Mouse (Mus musculus): ENCODE results near the gene Il18r1. TPM values are rescaled to one million over a fixed set of nuclear protein-coding genes. Genes with fewer than 3 reads are reported as not detected.

Il18r1 gene
- polyA plus RNA-seq, 1 experiment from 2014 or later, result not detected

DNA sequence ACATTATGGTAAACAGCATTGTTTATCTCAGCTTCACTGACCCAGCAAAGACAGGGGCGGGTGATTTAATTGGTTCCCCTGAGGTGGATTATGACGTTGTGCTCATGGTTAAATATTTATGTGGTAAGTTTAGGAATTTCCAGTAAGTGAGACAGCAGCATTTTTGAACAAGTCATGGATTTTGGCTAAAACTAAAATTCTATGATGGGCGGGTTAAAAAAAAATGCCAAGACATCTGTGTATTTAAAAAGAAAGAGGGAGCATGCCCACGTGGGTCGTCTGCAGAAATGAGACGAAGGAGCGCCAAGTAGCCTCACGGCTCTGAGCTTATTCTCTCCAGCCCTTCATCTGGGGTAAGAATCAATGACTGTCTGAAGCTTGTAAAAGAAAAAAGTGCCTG, 25.8 kb upstream of the Il18r1 start:
- H3K4me1 ChIP-seq (replicated peaks), result no peaks in the 10 kb centered on the region
- H3K9me3 ChIP-seq (replicated peaks), result no peaks in the 10 kb centered on the region
- no peaks in the 10 kb centered on the region for H3K36me3 ChIP-seq
- 78% methylated on average over 8 of the region's 8 CpGs for WGBS
- H3K27me3 ChIP-seq (replicated peaks), result no peaks in the 10 kb centered on the region
- H3K4me2 ChIP-seq, result no peak overlapping the region
- no peak for ATAC-seq (ENCODE audit: insufficient number of reproducible peaks, low FRiP score)
- no peak overlapping the region for H3K9ac ChIP-seq
- H3K27ac ChIP-seq (ENCODE audit: poor library complexity, severe bottlenecking), result no peak overlapping the region
- H3K4me3 ChIP-seq, result no peak overlapping the region

DNA sequence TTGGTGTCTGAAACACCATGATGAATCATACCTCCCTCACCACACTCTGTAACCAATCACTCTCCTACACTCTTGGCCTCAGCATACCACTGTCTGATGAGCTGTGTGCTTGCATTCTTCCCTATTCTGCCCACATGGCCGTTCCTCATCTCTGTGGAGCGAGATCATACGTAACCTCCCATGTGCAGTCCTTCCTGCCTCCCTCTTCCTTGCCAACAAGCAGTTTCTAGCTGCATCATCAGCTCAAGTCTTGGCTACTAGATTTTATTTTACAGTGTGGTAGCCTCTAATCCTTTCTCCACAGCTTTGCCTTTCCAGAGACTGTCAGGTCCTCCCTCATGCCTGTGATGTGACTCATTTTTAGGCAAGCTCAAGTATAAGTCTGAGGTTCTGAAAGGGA, 20.6 kb upstream of the Il18r1 start:
- H3K27me3 ChIP-seq (replicated peaks), result no peaks in the 10 kb centered on the region
- H3K27ac ChIP-seq (ENCODE audit: poor library complexity, severe bottlenecking), result no peak overlapping the region
- no peaks in the 10 kb centered on the region for H3K4me1 ChIP-seq (replicated peaks)
- H3K4me2 ChIP-seq, result no peak overlapping the region
- no peaks in the 10 kb centered on the region for H3K36me3 ChIP-seq
- 71% methylated on average over 3 of the region's 3 CpGs for WGBS
- H3K9me3 ChIP-seq (replicated peaks), result no peaks in the 10 kb centered on the region
- no peak for ATAC-seq (ENCODE audit: insufficient number of reproducible peaks, low FRiP score)
- no peak overlapping the region for H3K9ac ChIP-seq
- no peak overlapping the region for H3K4me3 ChIP-seq

DNA sequence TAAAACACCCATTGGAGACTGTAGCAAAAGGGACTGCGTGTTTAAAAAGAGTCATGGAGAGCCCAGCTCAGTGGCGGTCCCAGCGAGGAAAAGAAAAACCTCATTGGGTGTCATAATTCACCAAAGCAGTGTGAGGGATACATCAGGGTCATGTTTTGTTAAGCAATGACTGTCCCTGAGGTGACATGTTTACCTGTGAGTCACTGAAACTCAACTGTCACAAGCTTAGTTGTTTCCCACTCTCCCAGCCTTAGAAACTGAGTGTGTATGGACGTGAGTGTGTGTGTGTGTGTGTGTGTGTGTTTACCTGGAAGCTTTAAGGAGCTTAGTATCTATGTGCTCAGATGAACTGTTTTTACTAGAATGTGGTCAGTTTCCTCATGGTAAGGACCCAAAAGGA, 2.0 kb downstream of the Il18r1 start:
- H3K4me2 ChIP-seq, result no peak overlapping the region
- H3K9me3 ChIP-seq (replicated peaks), result no peaks in the 10 kb centered on the region
- H3K4me1 ChIP-seq (replicated peaks), result 0 out of 2 replicates have a peak, but pooled peaks cover 3% of the 10 kb centered on the region
- no peak overlapping the region for H3K4me3 ChIP-seq
- WGBS, result 79% methylated on average over 4 of the region's 4 CpGs
- peaks cover 5% of the 10 kb centered on the region for H3K27me3 ChIP-seq (replicated peaks)
- H3K9ac ChIP-seq, result no peak overlapping the region
- no peaks in the 10 kb centered on the region for H3K36me3 ChIP-seq
- no peak for ATAC-seq (ENCODE audit: insufficient number of reproducible peaks, low FRiP score)
- H3K27ac ChIP-seq (ENCODE audit: poor library complexity, severe bottlenecking), result no peak overlapping the region

DNA sequence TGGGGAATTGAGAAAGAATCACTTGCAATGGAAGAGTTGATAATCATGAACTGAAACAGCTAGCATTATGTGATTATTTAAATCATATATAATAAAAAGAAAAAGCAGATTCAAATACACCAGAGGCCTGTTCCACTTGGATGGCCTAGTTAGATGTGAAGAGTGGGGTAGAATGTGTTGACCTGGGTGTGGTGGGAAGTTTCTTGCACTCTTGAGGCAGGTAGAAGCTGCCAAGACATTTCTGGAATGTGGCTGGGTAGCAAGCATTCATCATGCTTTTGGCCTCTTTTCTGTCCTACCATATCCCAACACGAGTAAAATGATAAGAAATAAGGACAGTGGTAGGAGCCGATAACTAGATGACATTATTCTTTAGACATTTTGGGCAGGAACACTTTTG, 3.5 kb downstream of the Il18r1 start:
- Histone ChIP-seq H3K9me3 (replicated peaks) (no peaks in the 10 kb centered on the region), H3K27me3 (replicated peaks) (peaks cover 5% of the 10 kb centered on the region), H3K4me2 (no peak overlapping the region), H3K27ac (ENCODE audit: poor library complexity, severe bottlenecking) (no peak overlapping the region), H3K4me1 (replicated peaks) (0 out of 2 replicates have a peak, but pooled peaks cover 3% of the 10 kb centered on the region), H3K36me3 (no peaks in the 10 kb centered on the region), H3K9ac (no peak overlapping the region), H3K4me3 (no peak overlapping the region)
- no peak for ATAC-seq (ENCODE audit: insufficient number of reproducible peaks, low FRiP score)
- 52% methylated on average over 2 of the region's 2 CpGs for WGBS

DNA sequence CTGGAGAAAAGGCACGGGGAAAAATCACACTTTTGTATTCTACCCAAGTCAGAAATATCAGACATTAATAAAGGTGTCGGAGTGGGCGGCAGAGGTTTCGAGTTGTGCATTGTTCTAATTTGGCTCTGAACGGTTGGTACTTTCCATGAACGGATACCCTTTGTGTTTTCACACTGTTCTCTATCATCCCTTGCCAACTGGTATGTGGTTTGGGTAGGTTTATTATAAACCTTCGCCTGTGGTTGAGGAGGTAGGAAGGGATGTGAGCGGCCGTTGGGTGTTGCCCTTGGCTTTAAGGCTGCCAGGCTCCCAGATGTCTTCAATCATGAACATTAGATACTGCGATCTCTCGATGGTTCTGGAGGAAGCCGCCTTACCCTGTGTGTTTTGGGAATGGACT, 4.5 kb downstream of the Il18r1 start:
- H3K27me3 ChIP-seq (replicated peaks), result peaks cover 5% of the 10 kb centered on the region
- H3K4me2 ChIP-seq, result no peak overlapping the region
- no peak overlapping the region for H3K4me3 ChIP-seq
- ATAC-seq (ENCODE audit: insufficient number of reproducible peaks, low FRiP score), result no peak
- 84% methylated on average over 12 of the region's 12 CpGs for WGBS
- H3K4me1 ChIP-seq (replicated peaks), result 0 out of 2 replicates have a peak, but pooled peaks cover 3% of the 10 kb centered on the region
- H3K27ac ChIP-seq (ENCODE audit: poor library complexity, severe bottlenecking), result no peak overlapping the region
- H3K36me3 ChIP-seq, result no peaks in the 10 kb centered on the region
- H3K9ac ChIP-seq, result no peak overlapping the region
- H3K9me3 ChIP-seq (replicated peaks), result no peaks in the 10 kb centered on the region

DNA sequence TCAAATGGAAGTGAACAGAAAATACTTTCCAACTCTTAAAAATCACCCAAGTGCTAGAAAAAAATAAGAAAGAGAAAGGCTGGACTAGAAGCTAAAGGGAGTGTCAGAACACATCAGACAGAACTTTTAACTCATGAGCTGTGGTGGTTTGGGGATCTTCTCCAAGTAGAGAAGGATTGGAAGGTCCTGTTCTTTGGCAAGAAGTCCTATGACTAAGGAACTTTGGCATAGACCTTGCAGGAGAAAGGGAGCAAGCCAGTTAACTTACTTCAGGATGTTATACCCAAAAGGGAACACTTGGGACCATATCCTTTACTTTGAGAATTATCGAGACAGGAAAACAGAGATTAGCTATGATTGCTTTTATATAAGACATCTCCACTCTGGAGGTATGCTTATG, 7.0 kb downstream of the Il18r1 start:
- ATAC-seq (ENCODE audit: insufficient number of reproducible peaks, low FRiP score), result no peak

DNA sequence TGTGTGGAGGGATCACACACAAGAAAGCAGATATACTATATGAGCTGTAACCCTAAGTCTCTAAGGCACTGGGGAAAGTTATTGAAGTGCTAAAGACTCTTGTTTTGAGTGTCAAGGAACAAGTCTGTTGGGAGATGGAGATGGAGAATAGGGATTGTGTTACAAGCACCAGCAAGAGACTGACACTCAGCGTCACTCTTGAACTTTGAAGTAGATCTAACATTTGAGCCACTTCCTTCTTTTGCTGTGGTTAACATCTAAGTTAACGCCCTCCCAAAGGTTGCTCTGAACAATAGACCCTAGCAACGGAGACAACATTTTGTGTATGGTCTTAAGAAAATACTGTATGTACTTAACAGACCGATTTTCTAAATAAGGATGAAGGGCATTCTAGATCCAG, 8.3 kb downstream of the Il18r1 start:
- Histone ChIP-seq H3K4me3 (no peak overlapping the region), H3K9me3 (replicated peaks) (no peaks in the 10 kb centered on the region), H3K4me2 (no peak overlapping the region), H3K27ac (ENCODE audit: poor library complexity, severe bottlenecking) (no peak overlapping the region), H3K36me3 (no peaks in the 10 kb centered on the region), H3K4me1 (replicated peaks) (no peaks in the 10 kb centered on the region), H3K27me3 (replicated peaks) (no peaks in the 10 kb centered on the region), H3K9ac (no peak overlapping the region)
- ATAC-seq (ENCODE audit: insufficient number of reproducible peaks, low FRiP score), result no peak
- WGBS, result 73% methylated on average over 4 of the region's 4 CpGs

More for the DNA sequence above, 7.0 kb downstream of the Il18r1 start:
- no peak overlapping the region for H3K4me3 ChIP-seq
- no peaks in the 10 kb centered on the region for H3K36me3 ChIP-seq
- H3K4me1 ChIP-seq (replicated peaks), result no peaks in the 10 kb centered on the region
- H3K4me2 ChIP-seq, result no peak overlapping the region
- no peaks in the 10 kb centered on the region for H3K9me3 ChIP-seq (replicated peaks)
- H3K9ac ChIP-seq, result no peak overlapping the region
- 87% methylated on average over 1 of the region's 1 CpGs for WGBS
- no peaks in the 10 kb centered on the region for H3K27me3 ChIP-seq (replicated peaks)
- H3K27ac ChIP-seq (ENCODE audit: poor library complexity, severe bottlenecking), result no peak overlapping the region

DNA sequence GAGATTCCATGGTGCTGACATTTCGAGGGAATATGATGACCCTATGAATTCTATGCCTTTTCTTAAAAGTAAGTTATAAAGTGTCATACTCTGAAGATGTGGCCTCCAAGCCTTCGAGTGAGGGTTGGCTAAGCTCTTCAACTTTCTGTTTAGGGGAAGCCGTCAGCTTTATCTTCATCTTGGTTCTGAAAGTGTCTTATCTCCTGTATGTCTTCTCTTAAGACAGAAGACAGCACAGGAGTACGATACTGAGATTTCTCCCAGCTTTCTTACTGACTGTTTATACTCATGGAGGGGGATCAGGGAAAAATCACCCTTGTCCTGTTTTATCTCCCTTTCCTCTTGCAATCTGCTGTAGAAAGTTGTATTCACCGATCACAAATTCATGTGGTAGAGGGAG, 9.0 kb downstream of the Il18r1 start:
- no peaks in the 10 kb centered on the region for H3K27me3 ChIP-seq (replicated peaks)
- WGBS, result 53% methylated on average over 5 of the region's 5 CpGs

DNA sequence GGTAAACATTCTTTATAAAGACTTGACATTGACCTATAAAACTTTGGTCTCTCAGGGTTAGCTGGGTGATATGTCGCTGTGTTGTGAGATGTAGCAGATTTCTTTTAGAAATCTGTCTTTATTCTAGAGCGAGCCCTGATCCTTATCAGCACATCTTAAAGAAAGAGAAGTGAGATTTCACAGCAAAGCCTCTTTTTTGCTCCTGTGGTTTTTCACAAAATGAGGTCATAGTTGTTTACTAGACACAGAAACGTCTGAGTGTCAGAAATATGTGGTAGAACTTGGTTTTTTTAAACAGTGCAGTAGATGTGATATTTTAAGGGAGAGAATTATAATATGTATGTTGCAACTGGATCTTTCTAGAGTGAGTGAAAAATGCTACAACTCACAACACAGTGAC, 10.3 kb downstream of the Il18r1 start:
- no peaks in the 10 kb centered on the region for H3K9me3 ChIP-seq (replicated peaks)
- no peak overlapping the region for H3K9ac ChIP-seq
- WGBS, result 55% methylated on average over 3 of the region's 3 CpGs
- no peak for ATAC-seq (ENCODE audit: insufficient number of reproducible peaks, low FRiP score)
- no peaks in the 10 kb centered on the region for H3K4me1 ChIP-seq (replicated peaks)
- H3K36me3 ChIP-seq, result no peaks in the 10 kb centered on the region
- H3K27ac ChIP-seq (ENCODE audit: poor library complexity, severe bottlenecking), result no peak overlapping the region
- H3K4me2 ChIP-seq, result no peak overlapping the region
- no peaks in the 10 kb centered on the region for H3K27me3 ChIP-seq (replicated peaks)
- no peak overlapping the region for H3K4me3 ChIP-seq

More for the DNA sequence above, 9.0 kb downstream of the Il18r1 start:
- no peak overlapping the region for H3K4me3 ChIP-seq
- H3K9ac ChIP-seq, result no peak overlapping the region
- no peak overlapping the region for H3K4me2 ChIP-seq
- H3K4me1 ChIP-seq (replicated peaks), result no peaks in the 10 kb centered on the region
- H3K27ac ChIP-seq (ENCODE audit: poor library complexity, severe bottlenecking), result no peak overlapping the region
- no peaks in the 10 kb centered on the region for H3K9me3 ChIP-seq (replicated peaks)
- ATAC-seq (ENCODE audit: insufficient number of reproducible peaks, low FRiP score), result no peak
- no peaks in the 10 kb centered on the region for H3K36me3 ChIP-seq

DNA sequence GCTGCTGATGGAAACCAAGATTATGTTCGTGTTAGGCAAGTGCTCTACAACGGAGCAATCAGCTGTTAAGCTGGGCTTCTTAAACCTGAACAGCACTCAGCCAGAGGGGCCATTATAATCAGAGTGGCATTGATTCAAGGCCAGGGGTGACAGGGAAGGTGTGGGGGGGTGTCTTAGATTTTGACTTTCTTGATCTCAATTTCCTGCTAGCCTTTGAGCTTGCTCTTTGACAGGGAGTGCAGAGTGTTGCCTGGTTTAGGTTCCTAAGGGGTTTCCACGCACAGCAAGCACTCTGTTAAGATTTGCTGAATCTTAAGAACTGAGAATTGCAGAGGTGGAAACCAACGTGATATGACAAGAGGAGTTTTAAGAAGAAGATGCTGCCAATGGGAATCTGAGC, 11.4 kb downstream of the Il18r1 start:
- Histone ChIP-seq H3K9me3 (replicated peaks) (no peaks in the 10 kb centered on the region), H3K4me3 (no peak overlapping the region), H3K27me3 (replicated peaks) (no peaks in the 10 kb centered on the region), H3K9ac (no peak overlapping the region), H3K4me2 (no peak overlapping the region), H3K4me1 (replicated peaks) (no peaks in the 10 kb centered on the region), H3K36me3 (no peaks in the 10 kb centered on the region), H3K27ac (ENCODE audit: poor library complexity, severe bottlenecking) (no peak overlapping the region)
- no peak for ATAC-seq (ENCODE audit: insufficient number of reproducible peaks, low FRiP score)
- 56% methylated on average over 4 of the region's 4 CpGs for WGBS

DNA sequence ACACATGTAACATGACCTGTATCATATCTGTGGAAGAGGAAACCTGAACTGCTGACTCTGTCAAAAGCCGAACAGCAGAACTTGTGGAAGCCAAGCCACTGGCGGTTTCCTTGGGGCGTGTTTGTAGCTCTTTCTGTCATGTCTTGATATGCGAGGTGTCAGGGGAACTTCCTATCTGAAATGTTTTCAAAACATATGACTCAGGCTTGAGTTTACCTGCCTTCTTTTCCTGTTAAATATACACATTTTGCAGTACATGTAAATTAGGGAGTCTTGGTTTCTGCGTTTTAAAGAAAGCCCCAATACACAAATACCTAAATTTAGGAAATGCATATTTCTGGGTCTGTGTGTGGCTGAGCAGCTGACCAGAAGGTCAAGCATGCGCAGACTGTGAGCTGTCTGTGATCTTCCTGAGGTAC, 14.2 kb downstream of the Il18r1 start:
- no peaks in the 10 kb centered on the region for H3K9me3 ChIP-seq (replicated peaks)
- WGBS, result 63% methylated on average over 6 of the region's 6 CpGs
- H3K27me3 ChIP-seq (replicated peaks), result no peaks in the 10 kb centered on the region
- no peak overlapping the region for H3K4me2 ChIP-seq
- H3K27ac ChIP-seq (ENCODE audit: poor library complexity, severe bottlenecking), result no peak overlapping the region
- no peak overlapping the region for H3K9ac ChIP-seq
- H3K36me3 ChIP-seq, result no peaks in the 10 kb centered on the region
- no peak for ATAC-seq (ENCODE audit: insufficient number of reproducible peaks, low FRiP score)
- H3K4me3 ChIP-seq, result no peak overlapping the region
- H3K4me1 ChIP-seq (replicated peaks), result no peaks in the 10 kb centered on the region

DNA sequence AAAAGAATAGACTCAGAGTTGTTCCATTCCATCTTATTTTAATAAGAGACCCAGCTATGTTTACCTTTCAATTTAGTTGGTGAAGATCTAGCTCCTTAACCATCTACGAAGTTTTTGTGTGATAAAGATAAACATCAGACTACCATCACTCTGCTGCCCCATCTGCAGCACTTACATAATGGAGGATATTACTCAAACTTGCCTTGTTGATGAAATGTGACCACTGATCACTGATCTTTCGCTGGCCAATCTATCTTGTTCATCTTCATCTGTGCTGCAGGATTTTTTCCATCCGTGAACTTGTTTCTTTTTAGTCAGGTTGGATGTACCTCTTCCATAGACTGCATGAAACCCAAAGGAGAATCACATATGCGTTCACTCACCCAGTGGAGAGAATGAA, 29.2 kb downstream of the Il18r1 start:
- no peak overlapping the region for H3K9ac ChIP-seq
- no peak overlapping the region for H3K27ac ChIP-seq (ENCODE audit: poor library complexity, severe bottlenecking)
- no peak for ATAC-seq (ENCODE audit: insufficient number of reproducible peaks, low FRiP score)
- H3K36me3 ChIP-seq, result no peaks in the 10 kb centered on the region
- no peaks in the 10 kb centered on the region for H3K9me3 ChIP-seq (replicated peaks)
- H3K4me3 ChIP-seq, result no peak overlapping the region
- H3K4me1 ChIP-seq (replicated peaks), result no peaks in the 10 kb centered on the region
- 81% methylated on average over 4 of the region's 4 CpGs for WGBS
- no peak overlapping the region for H3K4me2 ChIP-seq
- no peaks in the 10 kb centered on the region for H3K27me3 ChIP-seq (replicated peaks)
